Mouse (Mus musculus): Measurements from ENCODE around the gene Zfp362.
A peak's percentile ranks its signal among the peaks of the same experiment; 100 is the strongest.

Zfp362 gene

GRCm38 (mm10) chr4:128760029-128760428, 45.8 kb downstream of the Zfp362 start:
- DNase-seq (ENCODE audit: low read depth, low spot score): no peak

DNA sequence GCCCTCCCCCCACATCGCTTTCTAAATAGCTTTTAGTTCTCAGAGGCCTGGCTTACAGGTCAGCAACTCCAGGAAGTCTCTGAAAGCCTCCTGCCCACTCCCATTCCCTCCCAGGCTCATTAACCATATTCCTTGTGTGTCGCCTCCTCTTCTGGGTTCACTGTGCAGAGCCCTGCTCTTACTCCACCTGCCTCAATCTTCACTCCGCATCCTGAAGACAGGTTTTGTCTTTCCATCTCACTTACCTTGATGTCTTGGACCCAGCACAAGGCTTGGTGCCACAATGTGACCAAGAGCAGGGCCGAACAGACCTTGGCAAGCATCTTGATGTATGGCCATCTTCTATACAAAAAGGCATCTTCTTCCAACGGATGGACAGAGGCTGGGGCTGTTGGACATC, 46.6 kb downstream of the Zfp362 start:
- no peak for DNase-seq (ENCODE audit: low read depth, low spot score)

- DNase-seq (ENCODE audit: low read depth, low spot score): no peak
These were observed 49.9 kb downstream of the Zfp362 start for GRCm38 (mm10) chr4:128755900-128756299.

GRCm38 (mm10) chr4:128755064-128755463, 50.8 kb downstream of the Zfp362 start, which contains the start of gene A3galt2:
Gene A3galt2 (plus strand): TSS chr4:128755364.
- DNase-seq (ENCODE audit: low read depth, low spot score): no peak

GRCm38 (mm10) chr4:128753571-128753970, 52.3 kb downstream of the Zfp362 start:
- no peak for DNase-seq (ENCODE audit: low read depth, low spot score)

- no peak for DNase-seq (ENCODE audit: low read depth, low spot score)
These were observed 53.7 kb downstream of the Zfp362 start for GRCm38 (mm10) chr4:128752031-128752757.

DNA sequence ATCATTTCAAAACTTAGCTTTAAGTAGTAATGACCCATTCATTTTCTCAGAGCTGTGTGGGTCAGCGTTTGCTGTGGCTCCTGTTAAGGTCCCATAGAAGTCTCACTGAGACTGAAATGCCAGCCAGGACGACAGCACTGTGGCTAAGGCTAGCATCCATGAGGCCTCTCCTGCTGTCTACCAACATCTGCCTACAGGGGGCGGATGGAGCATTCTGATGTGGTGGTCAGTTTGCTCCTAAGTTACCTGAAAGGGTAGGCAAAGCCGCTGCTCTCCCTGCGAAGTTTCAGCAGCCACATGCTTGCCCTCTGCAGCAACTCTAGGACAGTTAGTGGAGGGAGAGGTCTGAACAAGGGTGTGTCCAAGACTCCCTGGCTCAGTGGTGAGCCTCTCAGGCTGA, 54.8 kb downstream of the Zfp362 start:
- DNase-seq (ENCODE audit: low read depth, low spot score): no peak

DNA sequence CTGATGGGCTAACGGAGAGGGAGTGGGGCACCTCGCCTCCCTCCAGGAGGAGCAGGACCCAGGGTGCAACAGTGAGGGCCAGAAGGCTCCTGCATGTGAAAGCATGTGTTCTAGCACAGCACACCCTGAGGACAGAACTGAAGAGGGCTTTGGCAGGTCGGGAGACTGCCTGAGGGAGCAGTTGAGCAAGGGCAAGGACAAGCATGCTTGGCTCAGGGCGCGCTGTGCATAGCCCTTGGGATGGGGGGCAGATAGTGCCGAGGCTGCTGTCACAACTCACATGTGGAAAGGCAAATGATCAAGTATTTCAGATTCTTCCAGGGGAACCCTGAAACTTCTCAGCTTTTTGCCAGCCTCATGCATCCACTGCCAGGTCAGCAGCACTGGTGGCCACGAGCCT, 57.5 kb downstream of the Zfp362 start:
- no peak for DNase-seq (ENCODE audit: low read depth, low spot score)

DNA sequence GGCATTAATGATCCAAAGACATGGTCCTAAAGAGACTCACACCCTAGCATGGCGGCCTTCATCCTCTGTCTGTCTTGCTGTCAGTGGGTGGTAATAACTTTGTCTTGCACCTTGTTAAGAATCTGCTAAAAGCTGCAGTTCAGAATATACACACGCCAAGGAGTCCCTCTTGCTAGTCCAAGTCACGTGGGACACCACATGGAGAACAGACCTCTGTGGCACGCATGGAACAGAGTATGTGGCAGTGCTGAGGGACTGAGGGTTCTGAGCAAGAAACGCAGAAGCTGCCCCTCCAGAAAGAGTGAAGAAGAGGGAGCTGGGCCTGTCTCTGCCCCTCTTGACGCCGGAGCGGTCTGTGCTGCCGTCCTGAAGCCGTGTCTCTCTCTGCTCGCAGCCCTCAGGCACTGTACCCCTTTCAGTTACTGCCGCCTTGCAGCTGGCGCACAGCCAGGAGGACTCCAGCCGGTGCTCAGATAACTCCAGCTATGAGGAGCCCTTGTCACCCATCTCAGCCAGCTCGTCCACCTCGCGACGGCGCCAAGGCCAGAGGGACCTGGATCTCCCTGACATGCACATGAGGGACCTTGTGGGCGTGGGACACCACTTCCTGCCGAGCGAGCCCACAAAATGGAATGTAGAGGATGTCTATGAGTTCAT, 58.1 kb downstream of the Zfp362 start:
- DNase-seq (ENCODE audit: low read depth, low spot score): no peak

DNA sequence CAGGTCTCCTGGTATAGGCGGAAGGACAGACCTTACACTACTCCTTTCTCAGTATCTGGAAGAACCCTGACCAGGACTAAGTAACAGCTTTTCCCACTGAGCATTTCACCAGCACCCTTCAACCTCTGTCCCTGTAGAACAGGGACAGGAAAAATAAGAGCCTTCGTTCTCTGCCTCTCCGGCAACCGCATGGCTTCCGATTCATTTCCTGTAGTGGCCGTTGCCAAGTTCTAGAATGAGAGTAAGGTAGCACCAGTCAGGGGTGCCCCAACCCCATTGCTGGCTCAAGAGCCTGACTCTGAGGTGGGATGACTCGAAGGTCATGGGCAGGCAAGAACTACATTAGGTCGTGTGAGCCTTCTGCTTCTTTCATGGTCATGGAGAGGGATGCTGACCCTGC, 60.7 kb downstream of the Zfp362 start:
- no peak for DNase-seq (ENCODE audit: low read depth, low spot score)

- DNase-seq (ENCODE audit: low read depth, low spot score): no peak
These were observed 62.7 kb downstream of the Zfp362 start for GRCm38 (mm10) chr4:128743031-128743626.

GRCm38 (mm10) chr4:128742379-128742970, 63.4 kb downstream of the Zfp362 start:
- no peak for DNase-seq (ENCODE audit: low read depth, low spot score)

DNA sequence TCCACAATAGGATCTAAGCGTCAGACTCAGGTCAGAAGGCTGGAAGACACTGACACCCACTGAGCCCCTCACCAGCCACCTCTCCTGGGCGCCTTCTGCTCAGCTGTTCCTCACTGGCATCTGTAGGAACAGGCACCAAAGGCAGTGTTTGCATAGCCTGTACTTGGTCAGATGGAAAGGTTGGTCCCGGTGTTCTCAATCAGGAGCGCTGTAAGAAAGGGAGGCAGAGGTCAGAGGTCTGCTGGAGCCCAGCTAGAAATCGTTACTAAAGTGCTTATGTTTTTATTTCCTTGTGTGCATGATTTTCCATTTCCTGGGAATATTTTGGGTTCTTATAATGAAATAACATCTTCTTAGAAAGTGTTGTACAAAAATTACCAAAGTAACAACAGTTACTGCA, 63.9 kb downstream of the Zfp362 start:
- DNase-seq (ENCODE audit: low read depth, low spot score): no peak

DNA sequence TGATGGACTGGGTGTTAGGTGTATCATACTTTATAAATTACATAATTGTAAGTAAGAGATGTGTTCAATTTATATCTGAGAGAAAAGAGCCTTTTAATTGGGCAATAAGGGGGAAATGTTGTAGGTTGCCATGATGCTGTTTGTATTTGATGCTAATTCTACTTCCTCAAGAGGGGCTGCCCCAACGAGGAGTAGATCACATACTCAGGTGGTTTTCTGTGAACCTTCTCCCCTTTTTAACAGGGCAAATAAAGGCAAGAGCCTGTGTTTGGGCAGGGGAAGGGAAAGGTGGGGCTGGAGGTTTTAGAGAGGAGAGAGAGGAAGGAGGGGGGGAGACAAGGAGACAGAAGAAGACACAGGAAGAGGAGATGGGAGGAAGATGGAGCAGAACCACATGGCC, 65.0 kb downstream of the Zfp362 start:
- no peak for DNase-seq (ENCODE audit: low read depth, low spot score)

DNA sequence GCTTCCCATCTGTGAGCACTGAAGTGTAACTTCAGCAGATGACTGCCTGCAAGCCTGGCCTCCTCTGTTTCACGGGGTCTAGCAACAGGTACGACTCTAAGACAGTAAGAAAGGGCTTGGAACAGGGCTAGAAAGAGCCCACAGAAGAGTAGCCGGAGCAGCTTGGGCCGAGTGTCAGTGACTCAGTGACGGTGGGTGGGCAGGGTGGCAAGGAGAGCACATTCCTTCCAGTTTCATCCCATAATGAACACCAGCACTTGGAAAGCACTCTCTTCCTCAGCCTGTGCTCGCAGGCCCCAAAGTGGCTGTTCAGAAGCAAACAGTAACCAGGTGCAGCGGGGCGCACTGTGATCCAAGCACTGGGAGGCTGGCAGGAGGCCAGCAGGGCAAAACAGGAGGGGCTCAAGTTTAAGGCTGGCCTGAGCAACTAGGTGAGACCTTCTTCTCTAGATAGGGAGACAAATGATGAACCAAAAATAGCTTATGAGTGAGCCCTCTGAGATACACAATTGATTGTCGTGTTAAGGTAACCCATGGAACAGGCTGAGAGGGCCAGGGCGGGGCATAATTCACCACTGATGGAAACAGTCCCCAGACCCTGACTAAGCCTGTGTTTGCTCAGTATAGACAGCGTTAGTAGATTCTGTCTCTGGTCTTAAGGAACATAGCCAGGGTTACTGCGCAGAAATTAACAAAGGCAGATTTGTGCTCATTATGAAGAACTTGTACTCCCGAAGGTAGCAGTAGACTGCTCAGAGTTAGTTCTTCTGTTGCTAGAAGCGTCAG, 67.8 kb downstream of the Zfp362 start:
- DNase-seq (ENCODE audit: low read depth, low spot score): no peak

- DNase-seq (ENCODE audit: low read depth, low spot score): peak; percentile 57
These were observed 68.7 kb downstream of the Zfp362 start for GRCm38 (mm10) chr4:128737137-128737589.

DNA sequence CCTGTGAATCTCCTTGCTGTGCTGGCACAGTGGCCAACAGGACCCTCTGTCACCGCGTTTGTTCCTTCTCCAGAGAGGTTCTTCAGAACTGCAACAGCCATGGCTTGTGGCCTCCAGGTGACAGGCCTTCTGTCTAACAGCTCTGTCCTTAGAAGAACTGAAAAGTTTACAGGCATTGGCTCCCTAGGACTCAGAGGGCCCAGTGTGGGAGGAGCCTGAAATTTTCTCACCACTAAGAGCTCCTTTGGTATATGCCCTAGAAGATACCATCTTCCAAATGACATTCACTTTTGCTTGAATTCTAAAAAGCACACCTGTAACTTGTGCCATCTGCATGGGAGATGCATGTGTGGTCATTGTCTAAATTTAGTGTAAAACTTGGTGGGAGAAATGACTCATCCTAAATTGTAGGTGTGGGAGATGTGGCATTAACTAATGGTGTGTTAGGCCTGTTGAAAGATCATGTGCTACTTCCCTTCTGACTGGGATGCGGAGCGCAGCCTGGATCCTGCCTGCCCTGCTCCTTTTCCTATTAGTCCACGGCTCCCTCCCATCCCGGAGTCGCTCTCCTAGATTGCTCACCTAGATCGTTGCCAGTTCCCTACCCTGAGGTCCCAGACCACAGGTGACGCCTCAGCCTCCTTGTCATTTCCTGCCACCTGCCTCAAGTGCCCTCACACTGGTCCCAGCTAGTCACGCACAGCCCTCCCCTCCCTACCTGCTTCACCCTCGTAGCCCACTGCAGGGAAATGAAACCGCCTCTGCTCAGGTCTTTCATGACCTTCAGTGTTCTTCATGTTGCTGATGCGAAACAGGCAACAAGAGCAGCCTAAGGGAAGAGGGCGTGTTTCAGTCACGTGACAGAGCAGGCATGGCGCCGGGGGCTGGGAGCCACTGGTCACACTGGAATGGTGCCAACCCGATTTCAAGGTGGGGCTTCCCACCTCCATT, 70.8 kb downstream of the Zfp362 start:
- no peak for DNase-seq (ENCODE audit: low read depth, low spot score)

GRCm38 (mm10) chr4:128734217-128734616, 71.6 kb downstream of the Zfp362 start:
- DNase-seq (ENCODE audit: low read depth, low spot score): no peak

- no peak for DNase-seq (ENCODE audit: low read depth, low spot score)
These were observed 72.3 kb downstream of the Zfp362 start for GRCm38 (mm10) chr4:128733496-128733895.

DNA sequence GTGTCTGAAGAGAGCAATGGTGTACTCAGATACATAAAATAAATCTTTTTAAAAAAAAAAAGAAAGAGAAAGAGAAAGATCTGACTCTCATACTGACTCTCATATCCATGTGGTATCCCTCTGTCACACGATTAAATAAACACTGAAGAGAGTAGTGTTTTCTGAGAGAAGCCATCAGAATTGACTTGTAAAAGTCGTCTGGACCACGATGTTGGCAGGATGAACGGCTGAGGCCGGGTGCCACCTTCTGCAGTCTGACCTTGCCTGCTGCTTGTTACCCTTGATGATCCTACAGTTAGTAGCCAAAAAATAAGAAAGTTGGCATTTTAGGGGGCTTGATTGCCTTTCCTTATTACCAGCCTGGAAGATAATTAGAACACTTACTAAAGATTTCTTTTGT, 73.1 kb downstream of the Zfp362 start:
- DNase-seq (ENCODE audit: low read depth, low spot score): no peak
